Mouse (Mus musculus) 3134 (cell line): Measurements from ENCODE around the gene Tanc1.

ENCODE experiments used
- DNase-seq: peaks from one replicate; pipeline ENCODE4 v3.0.0-alpha.2; 2011; ENCODE audit warnings: low spot score; ENCODE audit not compliant: insufficient read length; ENCODE audit errors: extremely low read depth

Tanc1 gene

GRCm38 (mm10) chr2:59612733-59613473, 1.1 kb downstream of the Tanc1 start:
- peak; percentile 71 for DNase-seq

- DNase-seq = no peak
Observed at GRCm38 (mm10) chr2:59613474-59614019, 1.7 kb downstream of the Tanc1 start.

- no peak for DNase-seq
Observed at GRCm38 (mm10) chr2:59616890-59617289, 5.0 kb downstream of the Tanc1 start.

GRCm38 (mm10) chr2:59618996-59619395, 7.2 kb downstream of the Tanc1 start:
- DNase-seq = no peak

- no peak for DNase-seq
Observed at GRCm38 (mm10) chr2:59620601-59621000, 8.8 kb downstream of the Tanc1 start.

- no peak for DNase-seq
Observed at GRCm38 (mm10) chr2:59622514-59623139, 10.8 kb downstream of the Tanc1 start.

- no peak for DNase-seq
Observed at GRCm38 (mm10) chr2:59623858-59624257, 12.0 kb downstream of the Tanc1 start.

- DNase-seq = no peak
Observed at GRCm38 (mm10) chr2:59625416-59625815, 13.6 kb downstream of the Tanc1 start.

- DNase-seq = no peak
Observed at GRCm38 (mm10) chr2:59625927-59626326, 14.1 kb downstream of the Tanc1 start.

- no peak for DNase-seq
Observed at GRCm38 (mm10) chr2:59626422-59626821, 14.6 kb downstream of the Tanc1 start.

GRCm38 (mm10) chr2:59627502-59627901, 15.7 kb downstream of the Tanc1 start:
- no peak for DNase-seq

- DNase-seq = peak; percentile 26
Observed at GRCm38 (mm10) chr2:59628057-59628901, 16.4 kb downstream of the Tanc1 start.

GRCm38 (mm10) chr2:59629829-59630228, 18.0 kb downstream of the Tanc1 start:
- DNase-seq = peak; percentile 81

- no peak for DNase-seq
Observed at GRCm38 (mm10) chr2:59631406-59631805, 19.6 kb downstream of the Tanc1 start.

- DNase-seq = peak; percentile 31
Observed at GRCm38 (mm10) chr2:59633761-59634430, 22.1 kb downstream of the Tanc1 start.

GRCm38 (mm10) chr2:59637040-59637785, 25.4 kb downstream of the Tanc1 start:
- no peak for DNase-seq

GRCm38 (mm10) chr2:59642722-59643121, 30.9 kb downstream of the Tanc1 start:
- DNase-seq = no peak

GRCm38 (mm10) chr2:59644816-59645215, 33.0 kb downstream of the Tanc1 start:
- no peak for DNase-seq

- DNase-seq = no peak
Observed at GRCm38 (mm10) chr2:59645515-59645914, 33.7 kb downstream of the Tanc1 start.
